Mouse (Mus musculus): ENCODE measurements around the gene Hist1h1e.
"Not testable (repeated sequence)": the region's sequence is repeated elsewhere in the genome, so short reads cannot be mapped to it uniquely, and the experiment has no call there.

Hist1h1e gene

DNA sequence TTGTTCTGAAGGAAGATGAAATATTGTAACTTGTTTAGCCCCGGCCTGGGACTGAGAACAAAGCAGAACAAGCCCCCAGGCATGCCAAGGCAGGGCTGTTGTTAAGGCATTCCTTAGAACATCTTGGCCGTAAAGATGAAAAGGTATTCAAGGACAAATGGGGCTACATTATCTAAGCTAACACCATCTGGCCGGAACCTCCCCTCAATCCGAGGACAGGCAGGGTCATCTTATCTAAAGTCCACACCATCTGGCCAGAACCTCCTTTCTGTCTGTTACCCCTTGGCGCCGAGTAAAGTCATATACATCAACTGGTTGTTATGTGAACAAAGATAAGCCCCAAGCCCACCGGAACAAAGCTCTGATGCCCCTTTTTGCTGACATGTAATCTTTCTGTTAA, 30.5 kb downstream of the Hist1h1e start:
- DNase-seq (ENCODE audit: low spot score), result not testable (repeated sequence)

DNA sequence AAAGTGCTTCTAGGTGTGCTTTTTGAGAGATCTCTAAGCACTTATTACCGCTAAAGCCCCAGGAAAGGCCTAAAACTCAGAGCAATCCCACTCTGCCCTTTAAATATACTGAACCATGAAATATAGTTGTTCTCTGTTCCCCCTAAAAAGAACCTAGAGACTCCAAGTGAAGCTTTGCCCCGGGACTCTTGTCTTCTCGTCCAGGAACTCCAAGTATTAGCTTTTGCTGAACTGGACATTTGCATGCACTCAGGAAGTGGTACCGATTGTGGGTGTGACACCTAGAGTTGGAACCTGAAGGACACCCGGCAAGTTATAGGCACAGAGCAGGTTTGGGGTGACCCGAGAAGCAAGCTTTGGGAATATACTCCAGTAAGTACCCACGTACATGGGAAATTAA, 31.2 kb downstream of the Hist1h1e start:
- DNase-seq (ENCODE audit: low spot score), result no peak

DNA sequence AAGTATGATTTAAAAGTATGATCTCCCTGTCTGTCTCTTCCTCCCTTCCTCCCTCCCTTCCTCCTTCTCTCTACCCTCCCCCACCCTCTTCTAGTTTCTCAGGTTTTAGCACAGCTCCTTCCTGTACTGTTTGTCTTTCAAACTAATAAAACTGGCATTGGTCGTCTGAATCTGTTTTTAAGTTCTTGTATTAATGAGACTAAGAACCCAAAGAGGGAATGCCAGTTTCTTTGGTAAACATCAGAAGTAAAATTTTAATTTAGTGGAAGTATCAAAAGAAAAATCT, 35.5 kb downstream of the Hist1h1e start:
- peak; percentile 38 for DNase-seq (ENCODE audit: low spot score)

DNA sequence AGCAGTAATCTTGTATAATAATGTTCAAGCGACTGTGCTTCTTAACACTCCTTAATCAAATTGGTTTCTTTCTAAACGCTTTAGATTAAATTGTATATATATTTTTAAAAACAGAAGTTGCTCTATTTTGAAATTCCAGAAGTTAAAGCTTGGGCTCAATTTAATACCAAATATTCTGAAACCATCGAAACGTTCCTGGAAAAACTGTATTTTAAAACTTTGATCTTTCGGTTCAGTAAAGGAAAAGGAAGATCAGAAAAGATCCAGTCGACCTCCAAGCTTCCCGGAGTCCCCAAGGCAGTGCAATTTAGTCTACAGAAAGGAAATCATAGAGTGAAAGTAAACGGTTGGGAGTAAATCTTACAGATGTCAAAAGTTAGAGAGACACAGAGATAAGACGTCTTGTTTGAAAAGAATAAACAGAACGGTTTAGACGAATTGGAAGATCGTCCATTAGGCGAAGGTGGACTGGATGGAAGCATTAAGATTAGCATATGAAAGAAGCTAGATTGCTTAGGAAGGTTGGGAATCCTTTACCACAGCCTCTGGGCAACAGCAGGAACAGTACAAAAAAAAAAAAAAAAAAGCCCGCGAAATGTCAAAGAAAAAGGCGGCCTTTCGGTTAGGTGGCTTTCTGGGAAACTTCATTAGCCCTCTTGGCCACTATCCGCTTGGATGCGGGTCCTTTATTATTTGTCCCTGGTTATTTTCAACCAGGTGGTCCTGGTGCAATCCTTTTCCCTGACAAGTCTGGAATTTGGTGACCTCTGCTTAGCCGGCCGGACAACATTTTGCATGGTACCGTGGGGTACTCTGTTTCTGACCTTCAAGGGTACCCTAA, 36.0 kb downstream of the Hist1h1e start:
- peak; percentile 63 for DNase-seq (ENCODE audit: low spot score)

DNA sequence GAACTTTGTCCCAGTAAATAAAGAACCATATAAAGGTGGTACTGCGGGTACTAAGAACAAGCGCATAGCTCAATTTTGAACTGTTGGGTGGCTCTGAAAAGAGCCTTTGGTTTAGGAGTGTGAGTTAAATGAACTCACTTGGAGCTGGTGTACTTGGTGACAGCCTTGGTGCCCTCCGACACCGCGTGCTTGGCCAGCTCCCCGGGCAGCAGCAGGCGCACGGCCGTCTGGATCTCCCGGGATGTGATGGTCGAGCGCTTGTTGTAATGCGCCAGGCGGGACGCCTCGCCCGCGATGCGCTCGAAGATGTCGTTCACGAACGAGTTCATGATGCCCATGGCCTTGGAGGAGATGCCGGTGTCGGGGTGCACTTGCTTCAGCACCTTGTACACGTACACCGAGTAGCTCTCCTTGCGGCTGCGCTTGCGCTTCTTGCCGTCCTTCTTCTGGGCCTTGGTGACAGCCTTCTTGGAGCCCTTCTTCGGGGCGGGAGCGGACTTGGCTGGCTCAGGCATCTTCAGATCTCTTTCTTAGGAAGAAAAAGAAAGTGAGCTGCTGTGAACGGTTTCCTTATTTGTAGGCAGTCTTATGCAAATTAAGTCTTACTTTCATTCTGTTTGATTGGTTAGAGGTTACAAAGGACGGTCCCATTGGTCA, 36.8 kb downstream of the Hist1h1e start:
- DNase-seq (ENCODE audit: low spot score), result peak; percentile 97

DNA sequence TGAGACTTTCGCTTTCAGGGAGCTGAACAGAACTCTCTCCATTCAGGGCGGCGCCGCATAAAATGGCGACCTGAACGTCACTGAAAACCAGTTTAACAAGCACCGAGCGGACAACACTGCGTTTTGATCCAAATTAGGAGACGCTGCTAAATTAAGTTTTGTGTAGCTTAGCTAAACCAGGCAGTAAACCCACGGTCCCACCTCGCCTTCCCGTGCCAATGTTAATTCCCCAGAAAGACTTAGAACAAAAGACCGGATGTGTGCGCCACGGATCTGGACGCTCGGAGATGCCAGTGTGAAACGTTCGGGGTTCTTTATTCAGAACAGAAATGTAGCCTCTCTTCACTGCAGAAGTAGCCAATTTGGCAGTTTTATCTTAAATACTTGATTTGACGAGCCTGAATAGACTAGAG, 37.3 kb downstream of the Hist1h1e start:
- DNase-seq (ENCODE audit: low spot score), result peak; percentile 87

DNA sequence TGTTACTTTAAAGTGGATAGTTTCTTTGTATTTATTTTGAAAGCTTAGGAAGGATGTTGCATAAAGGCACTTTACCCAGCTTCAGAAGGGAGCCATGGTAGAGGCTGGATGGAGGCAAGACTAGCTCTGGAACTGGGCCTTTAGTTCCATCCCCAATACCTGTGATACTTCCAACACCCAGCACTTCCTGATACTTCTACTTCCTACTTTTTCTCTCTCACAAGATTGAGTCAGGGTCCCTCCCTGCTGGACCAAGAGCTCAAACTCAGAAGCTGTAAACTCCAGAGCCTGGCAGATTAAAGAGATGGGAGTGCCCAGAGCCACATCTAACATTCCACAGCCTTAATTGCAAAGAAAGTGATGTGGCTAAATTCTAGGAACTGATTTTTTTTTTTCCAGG, 38.0 kb downstream of the Hist1h1e start:
- DNase-seq (ENCODE audit: low spot score), result peak; percentile 56

DNA sequence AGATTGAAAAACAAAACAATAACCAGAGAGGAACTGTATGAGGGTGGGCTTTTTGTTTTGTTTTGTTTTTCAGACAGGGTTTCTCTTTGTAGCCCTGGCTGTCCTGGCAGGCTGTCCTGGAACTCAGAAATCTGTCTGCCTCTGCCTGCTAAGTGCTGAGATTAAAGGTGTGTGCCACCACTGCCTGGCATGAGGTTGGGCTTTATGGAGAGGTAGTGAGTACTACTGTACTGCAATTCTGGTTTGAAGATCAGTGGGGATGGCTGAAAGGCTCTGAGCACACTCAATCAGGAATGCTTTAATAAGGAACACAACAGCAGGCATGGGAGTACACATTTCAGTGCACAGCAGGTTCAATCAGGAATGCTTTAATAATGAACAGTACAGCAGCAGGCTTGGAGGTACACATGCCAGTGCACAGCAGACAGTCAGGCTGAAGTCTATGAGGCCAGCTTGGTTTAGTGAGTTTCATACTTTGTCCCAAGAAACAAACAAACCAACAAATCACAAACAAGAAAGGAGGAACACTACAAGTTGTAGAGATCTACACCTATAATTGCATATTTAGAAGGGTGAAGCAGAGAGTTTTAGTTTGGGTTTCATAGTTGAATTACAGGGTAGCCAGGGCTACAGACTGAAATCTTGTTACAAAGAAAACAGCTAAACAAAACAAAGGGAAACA, 38.8 kb downstream of the Hist1h1e start:
- DNase-seq (ENCODE audit: low spot score), result no peak

DNA sequence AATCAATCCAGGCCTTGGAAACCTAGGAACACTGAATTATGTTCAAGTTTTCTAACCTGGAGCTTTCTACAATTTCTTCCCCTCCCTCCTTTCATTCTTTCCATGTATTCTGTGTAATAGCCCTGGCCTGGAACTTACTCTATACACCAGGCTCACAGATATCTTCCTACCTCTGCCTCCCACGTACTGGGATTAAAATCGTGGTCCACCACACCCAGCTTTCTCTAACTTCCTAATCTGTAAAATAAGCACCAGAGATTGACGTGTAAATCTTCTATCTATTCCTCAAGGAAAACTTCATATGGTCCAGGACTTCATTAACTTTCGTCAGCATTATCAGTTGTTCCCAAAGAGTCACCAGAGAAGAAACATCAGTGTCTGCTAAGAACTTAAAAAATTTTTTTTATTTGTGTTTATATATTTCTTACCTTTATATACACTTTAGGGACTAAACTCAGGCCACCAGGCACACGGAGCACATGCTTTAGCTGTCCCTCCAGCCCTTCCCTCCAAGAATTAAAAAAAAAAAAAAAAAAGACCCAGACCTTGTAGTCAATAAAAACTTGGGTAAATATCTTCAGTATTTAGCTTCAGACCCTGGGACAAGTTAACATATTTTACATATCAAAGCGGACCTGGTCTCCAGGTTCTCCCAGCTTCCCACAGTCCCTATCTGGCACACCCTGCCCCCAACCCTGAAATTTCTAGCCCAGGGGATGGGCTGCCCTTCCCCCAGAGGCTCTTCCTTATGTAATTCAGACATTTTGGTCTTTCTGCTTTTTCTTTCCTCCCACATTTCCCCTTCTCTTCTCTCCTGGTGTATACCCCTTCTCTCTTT, 39.9 kb downstream of the Hist1h1e start:
- DNase-seq (ENCODE audit: low spot score), result peak; percentile 75

DNA sequence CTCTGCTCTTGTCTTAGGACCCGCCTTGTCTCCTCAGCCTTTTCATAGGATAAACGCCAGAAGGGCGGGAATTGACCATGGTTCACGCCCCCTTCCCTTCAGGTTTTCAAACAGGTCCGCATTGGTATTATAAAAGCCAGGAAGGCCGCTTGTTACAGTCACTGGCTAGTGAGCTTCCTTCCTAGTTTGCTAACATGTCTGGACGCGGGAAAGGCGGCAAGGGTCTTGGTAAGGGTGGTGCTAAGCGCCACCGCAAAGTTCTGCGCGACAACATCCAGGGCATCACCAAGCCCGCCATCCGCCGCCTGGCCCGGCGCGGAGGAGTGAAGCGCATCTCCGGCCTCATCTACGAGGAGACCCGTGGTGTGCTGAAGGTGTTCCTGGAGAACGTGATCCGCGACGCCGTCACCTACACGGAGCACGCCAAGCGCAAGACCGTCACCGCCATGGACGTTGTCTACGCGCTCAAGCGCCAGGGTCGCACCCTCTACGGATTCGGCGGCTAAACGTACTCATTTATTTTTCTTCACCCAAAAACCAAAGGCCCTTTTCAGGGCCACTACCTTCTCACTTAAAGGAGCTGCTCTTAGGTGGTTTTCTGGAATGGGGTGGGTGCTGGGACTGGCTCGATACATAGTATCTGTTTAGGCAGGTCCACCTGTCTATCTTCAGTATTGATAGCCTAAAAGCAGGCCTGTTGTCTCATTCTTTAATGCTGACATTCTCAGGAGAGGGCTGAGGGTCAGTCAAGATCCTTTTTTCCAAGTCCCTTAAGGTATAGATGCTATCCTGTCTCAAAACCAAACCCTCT, 40.7 kb downstream of the Hist1h1e start, which contains the start of gene Hist1h4d:
Gene Hist1h4d, plus strand, starts transcription at position 191 of the 811 bp plus-strand sequence.
- peak; percentile 98 for DNase-seq (ENCODE audit: low spot score)

DNA sequence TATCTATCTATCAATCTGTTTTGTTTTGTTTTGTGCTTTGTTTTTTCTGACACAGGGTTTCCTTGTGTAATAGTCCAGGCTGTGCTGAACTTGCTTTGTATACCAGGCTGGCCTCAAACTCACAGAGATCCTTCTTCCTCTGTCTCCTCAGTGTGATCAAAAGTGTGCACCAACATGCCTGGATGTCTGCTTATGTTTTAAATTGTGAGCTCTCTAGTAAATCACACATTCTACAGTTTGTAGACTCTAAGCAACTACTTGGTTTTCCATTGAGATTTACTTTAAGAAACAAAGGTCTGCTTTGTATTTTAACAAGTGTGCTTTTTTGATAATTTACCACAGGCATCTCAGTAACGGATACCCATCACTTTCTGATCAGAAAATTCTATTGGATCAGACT, 44.5 kb downstream of the Hist1h1e start:
- DNase-seq (ENCODE audit: low spot score), result no peak

DNA sequence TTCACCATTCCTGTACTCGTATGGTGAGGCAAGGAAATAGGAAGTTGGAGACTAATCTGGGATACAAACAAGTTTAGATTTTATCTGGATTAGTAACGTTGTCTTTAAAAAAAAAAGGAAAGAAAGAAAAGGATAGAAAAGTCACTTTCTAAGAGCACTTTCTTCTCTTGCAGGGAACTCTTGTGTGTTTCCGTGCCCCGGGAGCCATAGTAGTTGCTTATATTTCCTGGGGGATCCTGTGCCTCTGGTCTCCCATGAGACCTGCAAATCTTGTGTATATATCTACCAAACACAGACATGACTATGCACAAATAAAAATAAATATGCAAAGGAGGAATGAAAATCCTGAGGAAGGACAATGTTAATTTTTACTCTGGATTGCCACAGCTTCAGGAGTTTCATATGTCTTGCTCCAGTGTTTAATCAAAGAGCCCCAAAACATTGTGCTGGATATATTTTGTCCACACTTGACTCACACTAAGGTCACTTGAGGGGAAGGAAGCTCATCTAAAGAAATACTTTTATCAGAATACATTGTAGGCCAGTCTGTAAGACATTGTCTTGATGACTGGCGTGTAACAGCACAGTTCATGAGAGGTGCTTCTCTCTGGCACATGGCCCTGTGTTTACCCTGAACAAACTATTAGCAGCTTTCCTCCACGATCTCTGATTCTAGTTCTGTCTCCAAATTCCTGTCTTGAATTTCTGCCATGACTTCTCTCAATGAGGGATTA, 45.3 kb downstream of the Hist1h1e start:
- peak; percentile 46 for DNase-seq (ENCODE audit: low spot score)

DNA sequence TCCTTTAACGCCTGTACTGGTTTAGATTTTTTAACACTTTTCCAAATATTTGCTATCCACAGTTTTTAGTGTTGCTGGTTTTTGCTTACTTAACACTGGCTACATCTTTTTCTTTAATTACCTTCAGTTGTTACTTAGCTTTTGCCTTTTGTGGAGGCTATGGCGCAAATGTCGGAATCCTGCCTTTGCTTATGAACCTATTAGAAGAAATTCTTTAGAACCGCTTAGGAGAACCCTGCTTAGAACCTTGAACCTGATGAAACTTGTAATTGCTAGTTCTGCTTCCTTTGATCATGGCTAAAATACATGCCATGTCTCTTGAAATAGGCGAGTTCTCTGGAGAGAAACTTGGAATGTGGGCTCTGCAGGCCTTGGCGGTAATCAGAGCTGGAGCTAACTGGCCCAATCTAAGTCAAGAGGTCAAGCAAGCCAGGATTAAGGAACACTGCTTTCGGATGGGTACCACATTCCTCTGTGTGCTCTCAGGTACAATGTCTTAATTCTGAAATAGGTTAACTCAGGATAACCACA, 45.9 kb downstream of the Hist1h1e start:
- DNase-seq (ENCODE audit: low spot score), result peak; percentile 68

DNA sequence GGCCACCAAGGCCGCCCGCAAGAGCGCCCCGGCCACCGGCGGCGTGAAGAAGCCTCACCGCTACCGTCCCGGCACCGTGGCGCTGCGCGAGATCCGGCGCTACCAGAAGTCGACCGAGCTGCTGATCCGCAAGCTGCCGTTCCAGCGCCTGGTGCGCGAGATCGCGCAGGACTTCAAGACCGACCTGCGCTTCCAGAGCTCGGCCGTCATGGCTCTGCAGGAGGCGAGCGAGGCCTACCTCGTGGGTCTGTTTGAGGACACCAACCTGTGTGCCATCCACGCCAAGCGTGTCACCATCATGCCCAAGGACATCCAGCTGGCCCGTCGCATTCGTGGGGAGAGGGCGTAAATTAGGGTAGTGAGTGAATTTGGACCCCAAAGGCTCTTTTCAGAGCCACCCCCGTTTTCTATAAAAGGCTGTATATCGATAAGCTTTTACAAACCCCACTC, 46.5 kb downstream of the Hist1h1e start:
- not testable (repeated sequence) for DNase-seq (ENCODE audit: low spot score)

DNA sequence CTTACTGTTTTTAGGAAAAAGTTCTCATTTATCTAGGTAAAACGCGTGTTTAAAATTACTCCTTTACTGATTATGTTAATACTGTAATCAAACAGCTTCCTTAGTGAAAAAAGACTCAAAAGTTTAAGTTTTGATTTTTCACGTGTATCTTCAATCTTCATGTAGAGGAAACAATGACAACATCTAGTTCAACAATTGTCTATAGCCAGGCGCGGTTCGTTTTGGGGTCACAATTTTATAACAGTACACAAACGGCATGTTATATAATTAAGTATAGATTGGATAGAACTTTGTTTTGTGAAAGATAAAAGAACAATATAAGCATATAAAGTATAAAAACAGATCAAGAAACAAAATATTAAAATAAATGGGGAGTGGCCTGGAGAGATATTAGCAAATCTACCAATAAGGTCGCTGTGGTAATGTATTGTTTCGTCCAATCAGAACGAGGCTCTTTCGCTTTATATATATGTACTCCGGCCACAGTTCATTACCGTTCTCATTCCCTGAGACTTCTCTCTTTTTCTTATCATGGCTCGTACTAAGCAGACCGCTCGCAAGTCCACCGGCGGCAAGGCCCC, 47.0 kb downstream of the Hist1h1e start, which contains the start of gene Hist1h3d:
Gene Hist1h3d, plus strand, starts transcription at position 493 of the 581 bp plus-strand sequence.
- DNase-seq (ENCODE audit: low spot score), result peak; percentile 96

DNA sequence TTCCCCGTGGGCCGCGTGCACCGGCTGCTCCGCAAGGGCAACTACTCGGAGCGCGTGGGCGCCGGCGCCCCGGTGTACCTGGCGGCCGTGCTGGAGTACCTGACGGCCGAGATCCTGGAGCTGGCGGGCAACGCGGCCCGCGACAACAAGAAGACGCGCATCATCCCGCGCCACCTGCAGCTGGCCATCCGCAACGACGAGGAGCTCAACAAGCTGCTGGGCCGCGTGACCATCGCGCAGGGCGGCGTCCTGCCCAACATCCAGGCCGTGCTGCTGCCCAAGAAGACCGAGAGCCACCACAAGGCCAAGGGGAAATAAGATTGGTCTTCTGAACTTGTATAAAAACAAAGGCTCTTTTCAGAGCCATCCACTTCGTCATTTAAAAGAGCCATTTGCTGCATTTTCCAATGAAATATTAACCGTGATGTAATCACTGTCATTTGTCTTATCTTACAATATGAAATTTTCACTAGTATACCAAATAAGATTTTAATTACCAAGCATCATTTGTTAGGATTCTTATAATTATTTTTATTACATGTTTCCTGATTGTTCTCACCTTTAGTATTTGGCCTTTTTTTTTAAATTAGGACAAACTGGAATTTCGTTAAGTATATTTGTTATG, 47.7 kb downstream of the Hist1h1e start:
- DNase-seq (ENCODE audit: low spot score), result peak; percentile 60

DNA sequence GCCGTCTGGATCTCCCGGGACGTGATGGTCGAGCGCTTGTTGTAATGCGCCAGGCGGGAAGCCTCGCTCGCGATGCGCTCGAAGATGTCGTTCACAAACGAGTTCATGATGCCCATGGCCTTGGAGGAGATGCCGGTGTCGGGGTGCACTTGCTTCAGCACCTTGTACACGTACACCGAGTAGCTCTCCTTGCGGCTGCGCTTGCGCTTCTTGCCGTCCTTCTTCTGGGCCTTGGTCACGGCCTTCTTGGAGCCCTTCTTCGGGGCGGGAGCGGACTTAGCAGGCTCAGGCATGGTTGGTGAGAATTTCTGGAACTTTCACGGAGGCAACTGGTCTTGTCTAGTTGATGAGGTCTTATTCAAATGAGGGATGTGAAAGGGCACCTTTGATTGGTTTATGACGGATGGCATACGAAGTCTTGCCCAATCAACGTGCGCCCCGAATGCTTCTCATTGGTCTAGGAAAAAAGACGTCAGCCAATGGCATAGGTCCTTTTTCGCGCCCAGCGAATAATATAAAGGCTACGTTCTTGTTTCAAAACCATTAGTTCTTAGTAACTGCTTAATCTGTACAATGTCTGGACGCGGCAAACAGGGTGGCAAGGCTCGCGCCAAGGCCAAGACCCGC, 48.3 kb downstream of the Hist1h1e start, which contains the start of the genes Hist1h2bf and Hist1h2ad:
Gene Hist1h2bf, minus strand, starts transcription at position 299 of the 627 bp plus-strand sequence.
Gene Hist1h2ad, plus strand, starts transcription at position 484 of the 627 bp plus-strand sequence.
- peak; percentile 99 for DNase-seq (ENCODE audit: low spot score)
